Mouse (Mus musculus) mouse trophoblast stem cell (cell line): Measurements from ENCODE around the gene Gls.

Experiments
- in situ Hi-C, 2 experiments: fragments of 300-500 bp; cut with MseI, MboI; formaldehyde crosslinking; loops; 2 replicates in 1 of 2; 3 replicates in 1 of 2; pipeline ENCODE4 v1.15.1; 2025

Gls gene

GRCm38 (mm10) chr1:52121052-52121451 is 112.0 kb downstream of the Gls start:
- in situ Hi-C loops, result no loop called here

GRCm38 (mm10) chr1:52120191-52120590 is 112.8 kb downstream of the Gls start:
- in situ Hi-C loops, result no loop called here

DNA sequence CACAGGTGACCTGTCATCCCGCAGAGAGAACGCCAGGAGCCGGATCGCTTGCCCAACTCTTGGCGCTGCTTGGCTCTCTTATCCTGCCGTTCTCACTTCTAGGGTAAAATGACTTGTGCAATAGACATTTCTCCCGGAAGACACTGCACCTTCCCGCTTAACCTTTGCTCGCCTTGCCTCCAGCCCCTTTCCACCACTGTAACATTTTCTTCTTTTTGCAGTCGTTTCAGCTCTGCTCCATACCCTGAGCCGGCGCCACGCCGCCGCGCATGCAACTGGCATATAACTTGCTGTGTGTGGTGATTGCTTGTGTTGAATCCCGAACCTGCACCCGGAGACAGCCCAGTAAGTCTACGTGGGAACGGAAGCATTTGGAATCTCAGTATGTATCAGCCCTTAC is 113.3 kb downstream of the Gls start:
- in situ Hi-C loops, result no loop called here

- in situ Hi-C loops, result no loop called here
These were observed 114.0 kb downstream of the Gls start, which contains the start of gene Stat1 for GRCm38 (mm10) chr1:52118860-52119591. TSS of gene Stat1 (plus strand) at chr1:52119440.

DNA sequence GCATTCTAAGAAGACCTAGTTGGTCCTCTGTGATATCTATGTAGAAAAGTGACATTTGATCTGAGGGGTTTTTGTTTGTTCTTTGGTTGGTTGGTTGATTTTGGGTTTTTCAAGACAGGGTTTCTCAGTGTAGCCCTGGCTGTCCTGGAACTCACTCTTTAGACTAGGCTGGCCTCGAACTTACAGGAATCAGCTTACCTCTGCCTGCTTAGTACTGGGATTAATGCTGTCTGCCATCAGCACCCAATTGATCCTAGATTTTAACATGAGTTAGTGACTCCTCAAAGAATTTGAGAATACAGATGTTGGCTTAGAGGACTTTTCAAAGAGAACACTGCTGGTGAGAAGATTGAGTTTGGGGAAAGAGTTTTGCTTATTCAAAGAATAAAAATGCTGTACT is 115.3 kb downstream of the Gls start:
- in situ Hi-C loops, result no loop called here

GRCm38 (mm10) chr1:52116441-52116840 is 116.6 kb downstream of the Gls start:
- in situ Hi-C loops, result no loop called here

- in situ Hi-C loops, result no loop called here
These were observed 119.4 kb downstream of the Gls start for GRCm38 (mm10) chr1:52113666-52114069.
